Mouse (Mus musculus) ES-Bruce4 (cell line): ENCODE data around the gene Gtf2f1. TPM values are rescaled to one million over a fixed set of nuclear protein-coding genes. Genes with fewer than 3 reads are reported as not detected.
A peak's percentile ranks its signal among the peaks of the same experiment; 100 is the strongest.

Experiments used
- H3K27ac ChIP-seq: 2 replicates; pipeline ENCODE4 v1.5.1; 2012; ENCODE audit warnings: low read length, inconsistent platforms; ENCODE audit not compliant: insufficient read depth
- H3K27me3 ChIP-seq: 2 replicates; pipeline ENCODE4 v1.6.1; 2012; ENCODE audit warnings: mild to moderate bottlenecking, low read length, inconsistent platforms; ENCODE audit not compliant: control insufficient read depth, poor library complexity, insufficient read depth, severe bottlenecking
- H3K36me3 ChIP-seq: 2 replicates; pipeline ENCODE4 v1.6.1; 2012; ENCODE audit warnings: inconsistent platforms, mild to moderate bottlenecking, low read length, moderate library complexity; ENCODE audit not compliant: control insufficient read depth, poor library complexity, insufficient read depth, severe bottlenecking
- H3K4me1 ChIP-seq: one replicate; pipeline ENCODE4 v1.8.1; 2011; ENCODE audit warnings: low read length; ENCODE audit not compliant: control insufficient read depth, insufficient read depth
- H3K4me3 ChIP-seq: 2 replicates; pipeline ENCODE4 v1.5.1; 2011; ENCODE audit warnings: low read depth, mild to moderate bottlenecking, low read length
- H3K9ac ChIP-seq: 2 replicates; pipeline ENCODE4 v1.6.1; 2012; ENCODE audit warnings: low read depth, mild to moderate bottlenecking, inconsistent platforms; ENCODE audit not compliant: poor library complexity, severe bottlenecking
- H3K9me3 ChIP-seq: replicated peaks from 2 replicates; pipeline ENCODE4 v1.6.1; 2012; ENCODE audit warnings: mild to moderate bottlenecking, low read length, inconsistent platforms; ENCODE audit not compliant: control insufficient read depth, poor library complexity, insufficient read depth, severe bottlenecking
- CTCF ChIP-seq: IDR thresholded peaks from one replicate; pipeline ENCODE4 v1.8.1; 2011; ENCODE audit warnings: low read depth, low read length
- EP300 ChIP-seq: IDR thresholded peaks from 2 replicates; pipeline ENCODE4 v1.6.1; 2011; ENCODE audit warnings: low read depth, low read length; ENCODE audit not compliant: insufficient read depth
- POLR2A ChIP-seq: IDR thresholded peaks from one replicate; pipeline ENCODE4 v1.8.1; 2011; ENCODE audit warnings: low read length; ENCODE audit not compliant: insufficient read depth
- polyA plus RNA-seq: library from polyadenylated mRNA; stranded (reverse); fragments of >200 nt; gene quantifications from 2 replicates; pipeline ENCODE4 v1.2.4, GENCODE M21; 2011; ENCODE audit warnings: low read depth; ENCODE audit not compliant: missing spikeins, insufficient read depth, insufficient read length

Gtf2f1 gene
- polyA plus RNA-seq, 1 experiment = 74.1 TPM

GRCm38 (mm10) chr17:57031661-57032420 is 20.8 kb upstream of the Gtf2f1 start:
- Histone ChIP-seq H3K9me3 (no peaks in the 10 kb centered on the region), H3K4me3 (peak overlapping the region; percentile 88), H3K27ac (peak overlapping the region; percentile 48), H3K27me3 (no peaks in the 10 kb centered on the region), H3K4me1 (no peaks in the 10 kb centered on the region), H3K9ac (peak overlapping the region; percentile 93), H3K36me3 (peaks cover 19% of the 10 kb centered on the region)
- TF ChIP-seq EP300 (no peak), CTCF (no peak), POLR2A (peak; percentile 96)

- peak within 1 kb of the TSS; percentile 95 for H3K4me3 ChIP-seq
- H3K4me1 ChIP-seq = no peaks in the 10 kb centered on the region
- TF ChIP-seq CTCF (no peak), POLR2A (no peak), EP300 (no peak)
- no peaks in the 10 kb centered on the region for H3K27me3 ChIP-seq
- peak within 1 kb of the TSS; percentile 48 for H3K27ac ChIP-seq
- no peaks in the 10 kb centered on the region for H3K9me3 ChIP-seq
- peak within 1 kb of the TSS; percentile 99 for H3K9ac ChIP-seq
- H3K36me3 ChIP-seq = peaks cover 26% of the 10 kb centered on the region
These were observed 20.0 kb upstream of the Gtf2f1 start, which contains the start of gene Khsrp for GRCm38 (mm10) chr17:57030931-57031660. TSS of gene Khsrp (minus strand) at chr17:57031522.

GRCm38 (mm10) chr17:57029691-57030090 is 18.6 kb upstream of the Gtf2f1 start:
- Histone ChIP-seq H3K4me1 (no peaks in the 10 kb centered on the region), H3K27ac (no peak overlapping the region), H3K9me3 (no peaks in the 10 kb centered on the region), H3K27me3 (no peaks in the 10 kb centered on the region), H3K36me3 (peaks cover 39% of the 10 kb centered on the region), H3K9ac (peak overlapping the region; percentile 99), H3K4me3 (peak overlapping the region; percentile 95)
- no peak for TF ChIP-seq EP300
- TF ChIP-seq CTCF = no peak
- no peak for TF ChIP-seq POLR2A

- Histone ChIP-seq H3K4me1 (no peaks in the 10 kb centered on the region), H3K9me3 (no peaks in the 10 kb centered on the region), H3K4me3 (no peak overlapping the region), H3K27ac (no peak overlapping the region), H3K9ac (no peak overlapping the region), H3K36me3 (peaks cover 61% of the 10 kb centered on the region), H3K27me3 (no peaks in the 10 kb centered on the region)
- TF ChIP-seq CTCF = no peak
- no peak for TF ChIP-seq EP300
- TF ChIP-seq POLR2A = no peak
These were observed 16.4 kb upstream of the Gtf2f1 start for GRCm38 (mm10) chr17:57027471-57027870.

GRCm38 (mm10) chr17:57020960-57021359 is 9.9 kb upstream of the Gtf2f1 start:
- Histone ChIP-seq H3K9me3 (no peaks in the 10 kb centered on the region), H3K27ac (no peak overlapping the region), H3K4me1 (no peaks in the 10 kb centered on the region), H3K36me3 (peaks cover 45% of the 10 kb centered on the region), H3K9ac (no peak overlapping the region), H3K4me3 (no peak overlapping the region), H3K27me3 (no peaks in the 10 kb centered on the region)
- TF ChIP-seq POLR2A = no peak
- TF ChIP-seq CTCF = no peak
- TF ChIP-seq EP300 = no peak

GRCm38 (mm10) chr17:57019693-57020092 is 8.6 kb upstream of the Gtf2f1 start:
- TF ChIP-seq POLR2A (no peak), CTCF (no peak), EP300 (no peak)
- H3K27me3 ChIP-seq = no peaks in the 10 kb centered on the region
- no peak overlapping the region for H3K27ac ChIP-seq
- H3K4me1 ChIP-seq = no peaks in the 10 kb centered on the region
- no peaks in the 10 kb centered on the region for H3K9me3 ChIP-seq
- H3K4me3 ChIP-seq = no peak overlapping the region
- H3K9ac ChIP-seq = no peak overlapping the region
- peaks cover 32% of the 10 kb centered on the region for H3K36me3 ChIP-seq
